Mouse (Mus musculus) small intestine, adult 2 months (tissue): Measurements from ENCODE around the gene Lrrc41. TPM values are rescaled to one million over a fixed set of nuclear protein-coding genes. Genes with fewer than 3 reads are reported as not detected.
A peak's percentile ranks its signal among the peaks of the same experiment; 100 is the strongest.

Experiments
- H3K27ac ChIP-seq: fragments of 200-500 bp; 2 replicates; pipeline ENCODE4 v1.5.1; 2012; ENCODE audit warnings: low read depth, low read length, control low read depth, inconsistent platforms; ENCODE audit not compliant: insufficient read depth
- H3K27me3 ChIP-seq: fragments of 200-500 bp; 2 replicates; pipeline ENCODE4 v1.6.1; 2012; ENCODE audit warnings: mild to moderate bottlenecking, moderate library complexity, low read length, inconsistent platforms; ENCODE audit not compliant: control insufficient read depth, insufficient read depth
- H3K36me3 ChIP-seq: fragments of 200-500 bp; 2 replicates; pipeline ENCODE4 v1.6.1; 2012; ENCODE audit warnings: mild to moderate bottlenecking, low read length, control low read depth, inconsistent platforms; ENCODE audit not compliant: control insufficient read depth, insufficient read depth
- H3K4me1 ChIP-seq: fragments of 200-500 bp; 2 replicates; pipeline ENCODE4 v1.6.1; 2012; ENCODE audit warnings: low read length, inconsistent platforms, mixed read lengths; ENCODE audit not compliant: control insufficient read depth, insufficient read depth, insufficient read length
- H3K4me3 ChIP-seq: fragments of 200-500 bp; 2 replicates; pipeline ENCODE4 v1.5.1; 2012; ENCODE audit warnings: low read depth, mild to moderate bottlenecking, control low read depth, inconsistent platforms, low read length, moderate library complexity
- CTCF ChIP-seq: fragments of 200-500 bp; IDR thresholded peaks from 2 replicates; pipeline ENCODE4 v1.5.1; 2012; ENCODE audit warnings: low read depth, mild to moderate bottlenecking, control low read depth, inconsistent platforms, low read length, moderate library complexity, mixed read lengths; ENCODE audit not compliant: insufficient replicate concordance, insufficient read length; ENCODE audit errors: extremely low read depth
- POLR2A ChIP-seq: fragments of 200-500 bp; IDR thresholded peaks from 2 replicates; pipeline ENCODE4 v1.6.1; 2012; ENCODE audit warnings: low read depth, mild to moderate bottlenecking, control low read depth, inconsistent platforms, low read length, moderate library complexity
- WGBS: fragments of 180-500 bp; shearing (Covaris S2); methylation state at CpG from one replicate; pipeline ENCODE4 v1.1.7; 2018; 5-methylcytosine and 5-hydroxymethylcytosine counted together
- polyA plus RNA-seq: library from polyadenylated mRNA; depleted of rRNA; stranded (reverse); fragments of >200 nt; gene quantifications from 2 replicates; pipeline ENCODE4 v1.2.3, GENCODE M21; 2012; rRNA removed

Gene Lrrc41
- polyA plus RNA-seq, 1 experiment: 64.7 TPM

GRCm38 (mm10) chr4:116137421-116137996, 62.4 kb downstream of the Lrrc41 start:
- no peak overlapping the region for H3K4me3 ChIP-seq
- H3K36me3 ChIP-seq: no peaks in the 10 kb centered on the region
- WGBS: 70% methylated on average over 13 of the region's 13 CpGs
- TF ChIP-seq CTCF: no peak
- TF ChIP-seq POLR2A: no peak
- H3K27ac ChIP-seq: no peak overlapping the region
- no peaks in the 10 kb centered on the region for H3K4me1 ChIP-seq
- H3K27me3 ChIP-seq: 0 out of 2 replicates have a peak, but pooled peaks cover 3% of the 10 kb centered on the region

- no peaks in the 10 kb centered on the region for H3K36me3 ChIP-seq
- H3K4me3 ChIP-seq: no peak overlapping the region
- no peak for TF ChIP-seq CTCF
- no peak for TF ChIP-seq POLR2A
- WGBS: 77% methylated on average over 7 of the region's 7 CpGs
- H3K27ac ChIP-seq: no peak overlapping the region
- H3K4me1 ChIP-seq: peaks cover 5% of the 10 kb centered on the region
- peaks cover 9% of the 10 kb centered on the region; the same call in 1 of the 2 replicates for H3K27me3 ChIP-seq
These were observed 65.9 kb downstream of the Lrrc41 start for GRCm38 (mm10) chr4:116140801-116141574.

- TF ChIP-seq POLR2A: no peak
- no peak for TF ChIP-seq CTCF
- WGBS: 79% methylated on average over 1 of the region's 1 CpGs
These were observed 66.7 kb downstream of the Lrrc41 start for GRCm38 (mm10) chr4:116141736-116142135.

GRCm38 (mm10) chr4:116142269-116142668, 67.2 kb downstream of the Lrrc41 start:
- WGBS: 90% methylated on average over 7 of the region's 7 CpGs
- Histone ChIP-seq H3K4me3 (no peak overlapping the region), H3K36me3 (no peaks in the 10 kb centered on the region), H3K4me1 (peaks cover 5% of the 10 kb centered on the region), H3K27me3 (peaks cover 9% of the 10 kb centered on the region; the same call in 1 of the 2 replicates), H3K27ac (no peak overlapping the region)
- TF ChIP-seq CTCF: no peak
- no peak for TF ChIP-seq POLR2A

More at GRCm38 (mm10) chr4:116141736-116142135, 66.7 kb downstream of the Lrrc41 start:
- peaks cover 5% of the 10 kb centered on the region for H3K4me1 ChIP-seq
- no peaks in the 10 kb centered on the region for H3K36me3 ChIP-seq
- H3K4me3 ChIP-seq: no peak overlapping the region
- H3K27ac ChIP-seq: no peak overlapping the region
- peaks cover 9% of the 10 kb centered on the region; the same call in 1 of the 2 replicates for H3K27me3 ChIP-seq

- Histone ChIP-seq H3K36me3 (no peaks in the 10 kb centered on the region), H3K27me3 (peaks cover 9% of the 10 kb centered on the region; the same call in 1 of the 2 replicates), H3K4me1 (peaks cover 5% of the 10 kb centered on the region), H3K27ac (no peak overlapping the region), H3K4me3 (0 out of 2 replicates have a peak overlapping the region, but pooled peaks have one; percentile 5)
- TF ChIP-seq POLR2A (no peak), CTCF (no peak)
- WGBS: 28% methylated on average over 7 of the region's 7 CpGs
These were observed 68.3 kb downstream of the Lrrc41 start for GRCm38 (mm10) chr4:116143317-116143811.

- peaks cover 5% of the 10 kb centered on the region for H3K4me1 ChIP-seq
- WGBS: 2% methylated on average over 46 of the region's 47 CpGs
- peak overlapping the region; percentile 76 for H3K4me3 ChIP-seq
- no peak overlapping the region for H3K27ac ChIP-seq
- TF ChIP-seq CTCF (no peak), POLR2A (no peak)
- peaks cover 9% of the 10 kb centered on the region; the same call in 1 of the 2 replicates for H3K27me3 ChIP-seq
- H3K36me3 ChIP-seq: no peaks in the 10 kb centered on the region
These were observed 69.0 kb downstream of the Lrrc41 start for GRCm38 (mm10) chr4:116143891-116144717.

Other genes starting within 250 kb of the Lrrc41 start
- gene Mob3c, start 247.2 kb upstream of the Lrrc41 start, polyA plus RNA-seq: 34.6 and 101 TPM in 2 replicates
- gene Mknk1, start 236.1 kb upstream of the Lrrc41 start, polyA plus RNA-seq: 25.3 and 26.8 TPM in 2 replicates
- not detected in 2 replicates for gene Kncn, start 190.9 kb upstream of the Lrrc41 start, polyA plus RNA-seq
- not detected in 2 replicates for gene 6430628N08Rik, start 184.6 kb upstream of the Lrrc41 start, polyA plus RNA-seq
- gene Dmbx1, start 135.3 kb upstream of the Lrrc41 start, polyA plus RNA-seq: not detected in 2 replicates
- gene Faah, start 57.3 kb upstream of the Lrrc41 start, polyA plus RNA-seq: 57.9 and 89.2 TPM in 2 replicates
- gene Nsun4, start 21.4 kb upstream of the Lrrc41 start, polyA plus RNA-seq: 2.7 and 3.7 TPM in 2 replicates
- 45.6 and 60.5 TPM in 2 replicates for gene Uqcrh, start 198 bp upstream of the Lrrc41 start, polyA plus RNA-seq
- gene Rad54l, start 48.4 kb downstream of the Lrrc41 start, polyA plus RNA-seq: 0.76 and 1.5 TPM in 2 replicates
- gene Pomgnt1, start 48.6 kb downstream of the Lrrc41 start, polyA plus RNA-seq: 8.3 and 10.5 TPM in 2 replicates
- gene Lurap1, start 76.1 kb downstream of the Lrrc41 start, polyA plus RNA-seq: 0.85 and 1.4 TPM in 2 replicates
- gene Tspan1, start 92.3 kb downstream of the Lrrc41 start, polyA plus RNA-seq: 30.5 and 34.8 TPM in 2 replicates
- gene 1700042G07Rik, start 98.1 kb downstream of the Lrrc41 start, polyA plus RNA-seq: not detected in 2 replicates
- not detected in 2 replicates for gene Gm49337, start 98.1 kb downstream of the Lrrc41 start, polyA plus RNA-seq
- 1.8 and 2.7 TPM in 2 replicates for gene Pik3r3, start 146.3 kb downstream of the Lrrc41 start, polyA plus RNA-seq